Mouse (Mus musculus) stomach, postnatal 0 days (tissue): ENCODE results near the gene Plxnc1.

Experiments
- CTCF ChIP-seq: IDR thresholded peaks from 2 replicates; pipeline ENCODE4 v1.5.1; 2016; ENCODE audit warnings: antibody characterized with exemption, low read depth, mild to moderate bottlenecking, moderate library complexity
- EP300 ChIP-seq: optimal IDR thresholded peaks from 2 replicates; pipeline ENCODE3; 2016; ENCODE audit warnings: antibody characterized with exemption

GRCm38 (mm10) chr10:94958311-94958710 is 13.7 kb upstream of the Plxnc1 start:
- peak; percentile 98 for TF ChIP-seq CTCF
- TF ChIP-seq EP300 = no peak
